Mouse (Mus musculus) CH12.LX (cell line): ENCODE results near the gene Tbc1d2b. TPM values are rescaled to one million over a fixed set of nuclear protein-coding genes. Genes with fewer than 3 reads are reported as not detected.

Experiments used
- DNase-seq: peaks from one replicate; pipeline ENCODE4 v3.0.0-alpha.2; 2013; ENCODE audit errors: extremely low read depth
- H3K27ac ChIP-seq: 2 replicates; pipeline ENCODE4 v1.5.1; 2012; ENCODE audit warnings: low read depth, mild to moderate bottlenecking, control low read depth, moderate library complexity; ENCODE audit not compliant: insufficient read depth
- H3K27me3 ChIP-seq: replicated peaks from 2 replicates; pipeline ENCODE3; 2012; ENCODE audit warnings: inconsistent platforms
- H3K36me3 ChIP-seq, 2 experiments: replicated peaks in 1 of 2; 2 replicates each; pipeline versions ENCODE3 to v1.6.1; 2012; ENCODE audit warnings: inconsistent platforms in 1 of 2, low read length in 1 of 2, mild to moderate bottlenecking in 1 of 2, mixed read lengths in 1 of 2, moderate library complexity in 1 of 2; ENCODE audit not compliant: control insufficient read depth in 1 of 2, insufficient read depth in 1 of 2
- H3K4me1 ChIP-seq, 2 experiments: 2 replicates each; pipeline ENCODE4 v1.6.1; 2012; ENCODE audit warnings: inconsistent platforms in 1 of 2, moderate library complexity in 1 of 2; ENCODE audit not compliant: insufficient read depth in 2 of 2, control insufficient read depth in 1 of 2
- H3K4me2 ChIP-seq: 2 replicates; pipeline ENCODE4 v1.6.1; 2012; ENCODE audit warnings: low read depth, mild to moderate bottlenecking, control low read depth; ENCODE audit not compliant: poor library complexity, insufficient read depth, severe bottlenecking
- H3K4me3 ChIP-seq, 3 experiments: fragments of 150-350 bp in 1 of 3; sonication (generic) in 1 of 3; replicated peaks in 1 of 3; 2 replicates each; pipeline versions ENCODE3 to v1.5.1; 2011 to 2012; ENCODE audit warnings: low read depth in 2 of 3, low read length in 2 of 3, mild to moderate bottlenecking in 2 of 3, moderate library complexity in 2 of 3, control low read depth in 1 of 3, improper control_type of control experiment in 1 of 3, inconsistent platforms in 1 of 3, mixed read lengths in 1 of 3; ENCODE audit not compliant: poor library complexity in 1 of 3
- H3K79me2 ChIP-seq: replicated peaks from 2 replicates; pipeline ENCODE4 v1.6.1; 2012; ENCODE audit warnings: mild to moderate bottlenecking, moderate library complexity; ENCODE audit not compliant: control insufficient read depth, poor library complexity, insufficient read depth, severe bottlenecking; ENCODE audit errors: extremely low read depth
- H3K9ac ChIP-seq: 2 replicates; pipeline ENCODE4 v1.6.1; 2012; ENCODE audit warnings: low read depth, mild to moderate bottlenecking, control low read depth, moderate library complexity; ENCODE audit not compliant: insufficient read depth
- H3K9me3 ChIP-seq: replicated peaks from 2 replicates; pipeline ENCODE3; 2012; ENCODE audit warnings: low read length, inconsistent platforms, mixed read lengths
- BHLHE40 ChIP-seq: IDR thresholded peaks from 2 replicates; pipeline ENCODE4 v1.6.1; 2011; ENCODE audit warnings: mild to moderate bottlenecking, low read depth, low read length, improper control_type of control experiment
- CHD2 ChIP-seq: IDR thresholded peaks from 2 replicates; pipeline ENCODE4 v1.6.1; 2011; ENCODE audit warnings: low read length, improper control_type of control experiment
- CTCF ChIP-seq, 2 experiments: IDR thresholded peaks in 1 of 2; conservative IDR thresholded peaks in 1 of 2; 2 replicates each; pipeline ENCODE4 v1.5.1; 2011 to 2012; ENCODE audit warnings: low read depth in 2 of 2, low read length in 2 of 2, improper control_type of control experiment in 1 of 2, inconsistent platforms in 1 of 2, mild to moderate bottlenecking in 1 of 2, moderate library complexity in 1 of 2
- HCFC1 ChIP-seq: IDR thresholded peaks from 2 replicates; pipeline ENCODE4 v1.6.1; 2012; ENCODE audit warnings: low read depth, mild to moderate bottlenecking, inconsistent platforms, low read length, improper control_type of control experiment
- MAFK ChIP-seq: IDR thresholded peaks from 2 replicates; pipeline ENCODE4 v1.6.1; 2011; ENCODE audit warnings: low read length, improper control_type of control experiment; ENCODE audit not compliant: insufficient replicate concordance
- NRF1 ChIP-seq: IDR thresholded peaks from 2 replicates; pipeline ENCODE4 v1.6.1; 2014; ENCODE audit warnings: low read depth, mild to moderate bottlenecking, inconsistent platforms, low read length, improper control_type of control experiment, moderate library complexity
- PAX5 ChIP-seq: IDR thresholded peaks from 2 replicates; pipeline ENCODE4 v1.6.1; 2012; ENCODE audit warnings: low read length, inconsistent platforms, mixed read lengths
- POLR2AphosphoS2 ChIP-seq: IDR thresholded peaks from 2 replicates; pipeline ENCODE4 v1.6.1; 2011; ENCODE audit warnings: low read depth, low read length, improper control_type of control experiment
- RAD21 ChIP-seq: IDR thresholded peaks from 2 replicates; pipeline ENCODE4 v1.6.1; 2011; ENCODE audit warnings: low read depth, mild to moderate bottlenecking, low read length, improper control_type of control experiment, moderate library complexity
- SMC3 ChIP-seq: IDR thresholded peaks from 2 replicates; pipeline ENCODE4 v1.6.1; 2011; ENCODE audit warnings: low read depth, low read length, improper control_type of control experiment
- USF2 ChIP-seq: conservative IDR thresholded peaks from 2 replicates; pipeline ENCODE4 v1.6.1; 2011; ENCODE audit warnings: low read depth, low read length, improper control_type of control experiment
- dilution Hi-C: fragments of 300-500 bp; cut with MboI; formaldehyde crosslinking; loops from 2 replicates; pipeline ENCODE4 v1.14.3; 2020; ENCODE audit warnings: low sequenced_read_pairs; ENCODE audit not compliant: extremely low pct_unique_long_range_greater_than_20kb, extremely low pct_ligation_motif_present
- in situ Hi-C: fragments of 300-500 bp; cut with MboI; formaldehyde crosslinking; loops from 3 replicates; pipeline ENCODE4 v1.14.3; 2019; ENCODE audit warnings: low sequenced_read_pairs, low pct_ligation_motif_present, low pct_unique_long_range_greater_than_20kb, mixed read lengths
- polyA plus RNA-seq: library from polyadenylated mRNA; unstranded; fragments of >175 nt; gene quantifications from 2 replicates; pipeline ENCODE4 v1.2.1, GENCODE M21; 2012; ENCODE audit warnings: low read depth; ENCODE audit not compliant: insufficient read length
- total RNA-seq, 2 experiments: library from RNA; depleted of rRNA; stranded (reverse); fragments of 300-350 nt in 1 of 2; fragments of >200 nt in 1 of 2; gene quantifications; 2 replicates each; pipeline ENCODE4 v1.2.3; 2012 to 2014

The Tbc1d2b gene
- total RNA-seq (2012; rRNA removed) (0.97 and 1.3 TPM in 2 replicates), total RNA-seq (2014; rRNA removed) (0.60 and 0.85 TPM in 2 replicates), polyA plus RNA-seq (0.76 and 0.80 TPM in 2 replicates)

GRCm38 (mm10) chr9:90270193-90270943, at the start of gene Tbc1d2b:
TSS of gene Tbc1d2b (minus strand) at chr9:90270804.
- Histone ChIP-seq H3K79me2 (no peaks in the 10 kb centered on the region), H3K27ac (no peak within 1 kb of the TSS), H3K9me3 (no peaks in the 10 kb centered on the region), H3K4me3 (peak within 1 kb of the TSS; percentile 44 to 67 (median 57)), H3K36me3 (no peaks in the 10 kb centered on the region), H3K27me3 (no peaks in the 10 kb centered on the region), H3K4me2 (peak within 1 kb of the TSS; percentile 52), H3K4me1 (peaks cover 0 to 21% of the 10 kb centered on the region in 2 experiments; a peak in 2 of 4 replicates), H3K9ac (peak within 1 kb of the TSS; percentile 8; the same call in 1 of the 2 replicates)
- in situ Hi-C loops (no loop called here), dilution Hi-C loops (no loop called here)
- no peak for DNase-seq
- TF ChIP-seq NRF1 (0 out of 2 replicates have a peak, but pooled peaks have one; percentile 9), BHLHE40 (no peak), HCFC1 (peak; percentile 72), PAX5 (no peak)

GRCm38 (mm10) chr9:90316300-90316699, 45.7 kb upstream of the Tbc1d2b start:
- in situ Hi-C loops = no loop called here
- dilution Hi-C loops = no loop called here

GRCm38 (mm10) chr9:90315662-90316061, 45.1 kb upstream of the Tbc1d2b start:
- H3K9ac ChIP-seq = no peak overlapping the region
- H3K36me3 ChIP-seq = no peaks in the 10 kb centered on the region
- dilution Hi-C loops = no loop called here
- no peaks in the 10 kb centered on the region for H3K79me2 ChIP-seq
- no peak overlapping the region for H3K4me3 ChIP-seq
- TF ChIP-seq CHD2 (no peak), POLR2AphosphoS2 (no peak)
- in situ Hi-C loops = no loop called here
- DNase-seq = no peak
- no peaks in the 10 kb centered on the region for H3K9me3 ChIP-seq
- H3K4me2 ChIP-seq = no peak overlapping the region
- no peaks in the 10 kb centered on the region for H3K4me1 ChIP-seq
- H3K27ac ChIP-seq = no peak overlapping the region
- H3K27me3 ChIP-seq = no peaks in the 10 kb centered on the region

More at GRCm38 (mm10) chr9:90316300-90316699, 45.7 kb upstream of the Tbc1d2b start:
- no peak overlapping the region for H3K4me2 ChIP-seq
- no peak overlapping the region for H3K4me3 ChIP-seq
- H3K27ac ChIP-seq = no peak overlapping the region
- H3K4me1 ChIP-seq = no peaks in the 10 kb centered on the region
- no peaks in the 10 kb centered on the region for H3K9me3 ChIP-seq
- DNase-seq = peak; percentile 41
- H3K9ac ChIP-seq = no peak overlapping the region
- TF ChIP-seq CTCF (conservative IDR thresholded peaks at IDR 0.05 in 1 of 2, IDR thresholded peaks at IDR 0.05 in 1 of 2; ENCODE audit: low read depth in 2 of 2, low read length in 2 of 2) = peak; percentile 12 to 74; a peak in 2 of 4 replicates
- peak; percentile 82 for TF ChIP-seq RAD21
- peak; percentile 78 for TF ChIP-seq SMC3
- no peak for TF ChIP-seq USF2
- no peak for TF ChIP-seq MAFK
- no peaks in the 10 kb centered on the region for H3K36me3 ChIP-seq
- H3K27me3 ChIP-seq = no peaks in the 10 kb centered on the region
- H3K79me2 ChIP-seq = no peaks in the 10 kb centered on the region
